Mouse (Mus musculus): ENCODE data around the gene Hoxa11. TPM values are rescaled to one million over a fixed set of nuclear protein-coding genes. Genes with fewer than 3 reads are reported as not detected.

Hoxa11 gene
- polyA plus RNA-seq, 1 experiment from 2014 or later = not detected

GRCm38 (mm10) chr6:52242801-52243332 is 2.7 kb downstream of the Hoxa11 start:
- Histone ChIP-seq H3K36me3 (no peaks in the 10 kb centered on the region), H3K4me2 (replicated peaks) (no peak overlapping the region), H3K9ac (replicated peaks) (no peak overlapping the region), H3K4me3 (no peak overlapping the region), H3K27ac (replicated peaks) (no peak overlapping the region), H3K27me3 (peaks cover 92% of the 10 kb centered on the region), H3K4me1 (peaks cover 8% of the 10 kb centered on the region; the same call in 1 of the 2 replicates), H3K9me3 (no peaks in the 10 kb centered on the region)
- ATAC-seq (ENCODE audit: low FRiP score, low read depth) = no peak
- 4% methylated on average over 4 of the region's 4 CpGs for WGBS

- Histone ChIP-seq H3K36me3 (no peaks in the 10 kb centered on the region), H3K27ac (replicated peaks) (no peak overlapping the region), H3K9me3 (no peaks in the 10 kb centered on the region), H3K9ac (replicated peaks) (no peak overlapping the region), H3K4me3 (no peak overlapping the region), H3K4me1 (peaks cover 5% of the 10 kb centered on the region; the same call in 1 of the 2 replicates), H3K4me2 (replicated peaks) (no peak overlapping the region), H3K27me3 (peaks cover 94% of the 10 kb centered on the region)
- 4% methylated on average over 9 of the region's 9 CpGs for WGBS
- no peak for ATAC-seq (ENCODE audit: low FRiP score, low read depth)
Measured at GRCm38 (mm10) chr6:52241001-52241621, 4.5 kb downstream of the Hoxa11 start.

DNA sequence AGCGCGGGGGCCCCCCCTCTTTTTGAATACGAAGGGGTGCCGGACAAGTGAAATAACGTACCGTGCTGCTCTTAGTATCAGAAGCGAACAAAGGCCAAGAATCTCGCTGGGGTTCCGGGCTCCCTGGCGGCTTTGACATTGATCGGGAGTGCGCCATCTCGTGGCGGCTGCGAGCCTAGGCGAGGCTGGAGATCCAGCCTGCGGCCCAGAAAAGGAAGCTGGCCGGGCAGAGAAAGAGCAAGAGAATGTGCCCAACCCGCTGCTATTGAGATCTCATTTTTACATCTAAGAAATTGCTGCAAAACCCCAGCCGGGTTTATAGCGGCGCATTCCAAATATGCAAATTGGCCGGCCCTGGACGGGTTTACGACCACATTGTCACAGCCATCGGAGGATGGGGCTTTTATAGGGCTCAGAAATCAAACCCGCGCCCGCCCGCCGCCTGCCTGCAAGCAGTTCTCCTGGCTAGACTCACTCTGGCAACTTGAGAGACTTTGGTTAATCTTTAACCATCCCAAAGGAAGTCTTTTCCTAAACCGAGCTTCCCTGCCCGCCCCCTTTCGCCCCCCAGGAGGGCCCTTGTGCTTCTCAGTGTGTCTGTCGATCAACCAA is 5.1 kb downstream of the Hoxa11 start, which contains the start of gene Hoxa10:
Gene Hoxa10 (minus strand): TSS at position 466 of the 612 bp plus-strand sequence.
- Histone ChIP-seq H3K4me2 (replicated peaks) (peak within 1 kb of the TSS; percentile 27), H3K9me3 (no peaks in the 10 kb centered on the region), H3K4me3 (0 out of 2 replicates have a peak within 1 kb of the TSS, but pooled peaks have one; percentile 1), H3K4me1 (peaks cover 3% of the 10 kb centered on the region; the same call in 1 of the 2 replicates), H3K9ac (replicated peaks) (no peak within 1 kb of the TSS), H3K27ac (replicated peaks) (no peak within 1 kb of the TSS), H3K27me3 (peaks cover 94% of the 10 kb centered on the region), H3K36me3 (no peaks in the 10 kb centered on the region)
- ATAC-seq (ENCODE audit: low FRiP score, low read depth) = no peak
- WGBS = 1% methylated on average over 35 of the region's 35 CpGs

- no peaks in the 10 kb centered on the region for H3K36me3 ChIP-seq
- H3K4me1 ChIP-seq = peaks cover 3% of the 10 kb centered on the region; the same call in 1 of the 2 replicates
- no peaks in the 10 kb centered on the region for H3K9me3 ChIP-seq
- no peak for ATAC-seq (ENCODE audit: low FRiP score, low read depth)
- peak overlapping the region; percentile 27 for H3K4me2 ChIP-seq (replicated peaks)
- 0 out of 2 replicates have a peak overlapping the region, but pooled peaks have one; percentile 1 for H3K4me3 ChIP-seq
- H3K27me3 ChIP-seq = peaks cover 94% of the 10 kb centered on the region
- no peak overlapping the region for H3K27ac ChIP-seq (replicated peaks)
- under 1% methylated on average over 30 of the region's 30 CpGs for WGBS
- no peak overlapping the region for H3K9ac ChIP-seq (replicated peaks)
Measured at GRCm38 (mm10) chr6:52239625-52240388, 5.8 kb downstream of the Hoxa11 start.

DNA sequence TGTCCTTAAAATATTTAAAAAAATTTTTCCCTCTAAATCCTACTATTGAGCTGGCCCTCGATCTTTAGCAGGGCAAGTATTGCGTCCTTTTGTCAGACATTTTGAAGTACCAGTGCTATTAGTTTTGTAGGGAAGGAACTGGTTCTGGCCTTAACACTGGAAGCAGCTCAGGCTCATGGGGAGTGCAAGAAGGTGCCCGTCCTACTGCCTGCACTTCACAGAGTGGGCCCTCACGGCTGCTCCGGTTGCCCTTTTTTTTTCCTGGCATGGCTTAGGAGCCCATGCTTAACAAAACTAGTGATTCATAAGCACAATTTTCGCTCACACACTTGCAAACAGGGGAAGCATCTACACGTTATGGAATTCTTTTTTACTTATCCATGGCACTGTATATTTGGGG is 6.6 kb downstream of the Hoxa11 start:
- H3K4me3 ChIP-seq = no peak overlapping the region
- 2% methylated on average over 7 of the region's 7 CpGs for WGBS
- no peak overlapping the region for H3K4me2 ChIP-seq (replicated peaks)
- H3K36me3 ChIP-seq = no peaks in the 10 kb centered on the region
- no peak overlapping the region for H3K27ac ChIP-seq (replicated peaks)
- peaks cover 94% of the 10 kb centered on the region for H3K27me3 ChIP-seq
- H3K9ac ChIP-seq (replicated peaks) = no peak overlapping the region
- peaks cover 3% of the 10 kb centered on the region; the same call in 1 of the 2 replicates for H3K4me1 ChIP-seq
- H3K9me3 ChIP-seq = no peaks in the 10 kb centered on the region
- no peak for ATAC-seq (ENCODE audit: low FRiP score, low read depth)

DNA sequence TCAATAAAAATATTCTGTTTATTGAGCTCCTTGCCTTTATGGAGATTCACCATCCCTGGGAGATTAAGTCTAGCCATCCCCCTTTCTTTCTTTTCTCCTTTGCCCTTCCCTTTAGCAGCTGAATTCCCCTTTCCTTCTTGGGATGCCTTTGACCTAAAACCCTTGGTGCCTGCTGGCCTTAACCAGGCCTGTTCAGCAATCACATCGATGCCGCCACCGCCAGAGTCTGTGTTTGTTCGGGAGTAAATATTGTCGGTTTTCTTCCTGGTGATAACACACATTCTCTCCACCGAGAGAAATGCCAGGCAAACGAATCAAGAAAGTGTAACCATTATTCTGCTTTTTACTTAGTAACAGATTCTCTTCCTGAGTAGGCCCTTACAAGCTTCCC is 7.5 kb downstream of the Hoxa11 start:
- Histone ChIP-seq H3K9me3 (no peaks in the 10 kb centered on the region), H3K27ac (replicated peaks) (no peak overlapping the region), H3K4me1 (peaks cover 3% of the 10 kb centered on the region; the same call in 1 of the 2 replicates), H3K27me3 (peaks cover 94% of the 10 kb centered on the region), H3K36me3 (no peaks in the 10 kb centered on the region), H3K4me3 (no peak overlapping the region), H3K4me2 (replicated peaks) (no peak overlapping the region), H3K9ac (replicated peaks) (no peak overlapping the region)
- ATAC-seq (ENCODE audit: low FRiP score, low read depth) = no peak
- under 1% methylated on average over 7 of the region's 7 CpGs for WGBS

DNA sequence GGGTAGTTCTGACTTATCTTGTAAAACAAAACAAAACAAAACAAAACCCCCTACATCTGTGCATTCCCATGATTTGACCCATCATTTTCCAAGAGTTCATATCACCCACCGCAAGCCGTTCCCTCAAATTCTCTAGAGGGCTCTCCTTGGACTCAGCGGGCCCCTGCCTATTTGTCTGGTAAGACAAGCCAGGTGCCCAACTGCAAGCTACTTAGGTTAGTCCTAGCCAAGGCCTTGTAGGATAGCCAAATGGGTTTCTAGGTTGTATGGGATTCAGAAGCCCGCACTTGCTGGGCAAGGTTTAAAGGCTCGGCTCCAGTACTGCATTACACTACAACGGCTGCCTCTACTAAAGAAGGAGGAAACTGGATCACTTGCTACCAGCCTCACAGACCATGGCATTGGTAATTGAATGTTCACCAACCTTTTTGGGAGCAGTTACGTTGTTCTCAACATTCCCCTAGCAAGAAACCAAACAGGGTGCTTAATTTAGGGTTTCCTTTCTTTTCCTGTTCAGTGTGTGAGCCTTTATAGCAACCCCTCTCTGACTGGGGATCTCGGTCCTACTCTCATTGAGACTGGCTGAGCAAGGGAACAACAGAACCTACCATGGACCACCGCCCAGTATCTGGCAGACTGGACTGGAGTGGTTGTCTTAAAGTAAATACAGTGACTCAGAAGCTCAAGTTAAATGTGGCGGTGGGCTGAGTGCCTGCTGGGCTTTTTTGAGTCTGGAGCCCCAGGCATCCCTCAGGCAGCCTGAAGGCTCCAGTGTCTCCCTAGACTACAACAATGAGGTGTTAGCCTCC is 8.1 kb downstream of the Hoxa11 start:
- Histone ChIP-seq H3K4me1 (peaks cover 3% of the 10 kb centered on the region; the same call in 1 of the 2 replicates), H3K27me3 (peaks cover 94% of the 10 kb centered on the region), H3K27ac (replicated peaks) (no peak overlapping the region), H3K9me3 (no peaks in the 10 kb centered on the region), H3K9ac (replicated peaks) (no peak overlapping the region), H3K36me3 (no peaks in the 10 kb centered on the region), H3K4me3 (no peak overlapping the region), H3K4me2 (replicated peaks) (no peak overlapping the region)
- WGBS = 10% methylated on average over 10 of the region's 10 CpGs
- no peak for ATAC-seq (ENCODE audit: low FRiP score, low read depth)

DNA sequence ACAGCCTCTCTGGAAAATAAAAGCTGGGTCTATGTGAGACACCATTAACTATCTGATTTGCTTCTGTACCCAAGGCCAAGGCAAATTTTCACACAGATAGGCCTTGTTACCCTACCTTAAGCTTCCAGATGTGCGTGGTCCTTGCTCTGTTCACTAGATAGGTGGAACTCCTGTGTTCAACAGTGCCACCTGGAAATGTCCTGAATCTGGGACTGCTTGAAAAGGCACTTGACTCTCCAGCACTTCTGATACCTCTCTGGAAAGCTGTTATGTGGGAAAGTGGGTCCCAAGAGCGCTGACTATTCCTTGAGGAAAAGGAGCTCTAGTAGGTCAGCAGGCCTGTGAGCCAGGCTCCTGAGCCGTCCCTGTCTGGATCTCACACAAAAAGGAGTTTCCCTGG is 8.8 kb downstream of the Hoxa11 start:
- no peaks in the 10 kb centered on the region for H3K36me3 ChIP-seq
- WGBS = 3% methylated on average over 3 of the region's 3 CpGs
- H3K9me3 ChIP-seq = no peaks in the 10 kb centered on the region
- H3K4me2 ChIP-seq (replicated peaks) = no peak overlapping the region
- H3K9ac ChIP-seq (replicated peaks) = no peak overlapping the region
- H3K27ac ChIP-seq (replicated peaks) = no peak overlapping the region
- peaks cover 3% of the 10 kb centered on the region; the same call in 1 of the 2 replicates for H3K4me1 ChIP-seq
- no peak for ATAC-seq (ENCODE audit: low FRiP score, low read depth)
- no peak overlapping the region for H3K4me3 ChIP-seq
- peaks cover 94% of the 10 kb centered on the region for H3K27me3 ChIP-seq

DNA sequence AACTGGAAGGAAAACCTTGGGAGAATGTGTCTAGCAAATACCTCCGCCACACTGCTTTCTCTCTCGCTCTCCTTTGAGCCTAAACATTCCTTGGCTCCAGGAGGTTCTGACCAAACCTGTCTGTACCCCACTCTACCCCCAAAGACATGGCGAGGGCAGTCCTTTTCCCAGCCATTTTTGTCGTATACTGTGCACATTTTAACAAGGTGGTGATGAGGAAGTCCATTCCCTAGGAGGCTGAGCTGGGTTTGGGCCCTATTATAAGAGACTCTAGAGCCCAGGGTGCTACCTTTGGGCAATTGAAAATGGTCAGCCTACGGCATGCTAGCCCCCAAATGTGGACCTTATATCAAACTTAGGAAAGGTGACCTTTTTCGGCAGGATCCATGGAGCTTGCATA is 9.7 kb downstream of the Hoxa11 start:
- H3K27ac ChIP-seq (replicated peaks) = no peak overlapping the region
- peaks cover 3% of the 10 kb centered on the region; the same call in 1 of the 2 replicates for H3K4me1 ChIP-seq
- 20% methylated on average over 6 of the region's 6 CpGs for WGBS
- H3K4me2 ChIP-seq (replicated peaks) = no peak overlapping the region
- H3K9ac ChIP-seq (replicated peaks) = no peak overlapping the region
- no peak for ATAC-seq (ENCODE audit: low FRiP score, low read depth)
- H3K4me3 ChIP-seq = no peak overlapping the region
- no peaks in the 10 kb centered on the region for H3K9me3 ChIP-seq
- no peaks in the 10 kb centered on the region for H3K36me3 ChIP-seq
- peaks cover 89% of the 10 kb centered on the region for H3K27me3 ChIP-seq

DNA sequence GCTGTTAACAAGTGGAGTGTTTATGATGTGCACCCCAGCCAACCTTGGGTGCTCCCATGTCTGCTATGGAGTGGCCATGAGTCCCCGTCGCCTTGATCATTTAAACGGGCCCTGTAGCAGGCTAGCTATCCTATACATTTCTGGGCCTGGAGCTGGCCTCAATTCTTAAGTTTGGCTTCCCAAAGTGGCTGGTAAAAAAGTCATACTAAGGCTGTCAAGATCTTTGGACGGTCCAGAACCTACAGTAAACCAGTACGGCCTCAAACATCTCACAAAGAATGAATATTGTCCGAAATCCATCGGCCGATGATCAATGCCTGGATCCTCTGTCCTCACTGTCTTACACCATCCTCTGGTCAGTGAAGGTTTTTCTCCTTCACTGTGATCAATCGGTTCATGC is 10.3 kb downstream of the Hoxa11 start:
- Histone ChIP-seq H3K9me3 (no peaks in the 10 kb centered on the region), H3K36me3 (no peaks in the 10 kb centered on the region), H3K27ac (replicated peaks) (no peak overlapping the region), H3K27me3 (peaks cover 89% of the 10 kb centered on the region), H3K4me3 (no peak overlapping the region), H3K9ac (replicated peaks) (no peak overlapping the region), H3K4me1 (peaks cover 2% of the 10 kb centered on the region; the same call in 1 of the 2 replicates), H3K4me2 (replicated peaks) (no peak overlapping the region)
- no peak for ATAC-seq (ENCODE audit: low FRiP score, low read depth)
- 24% methylated on average over 9 of the region's 9 CpGs for WGBS

DNA sequence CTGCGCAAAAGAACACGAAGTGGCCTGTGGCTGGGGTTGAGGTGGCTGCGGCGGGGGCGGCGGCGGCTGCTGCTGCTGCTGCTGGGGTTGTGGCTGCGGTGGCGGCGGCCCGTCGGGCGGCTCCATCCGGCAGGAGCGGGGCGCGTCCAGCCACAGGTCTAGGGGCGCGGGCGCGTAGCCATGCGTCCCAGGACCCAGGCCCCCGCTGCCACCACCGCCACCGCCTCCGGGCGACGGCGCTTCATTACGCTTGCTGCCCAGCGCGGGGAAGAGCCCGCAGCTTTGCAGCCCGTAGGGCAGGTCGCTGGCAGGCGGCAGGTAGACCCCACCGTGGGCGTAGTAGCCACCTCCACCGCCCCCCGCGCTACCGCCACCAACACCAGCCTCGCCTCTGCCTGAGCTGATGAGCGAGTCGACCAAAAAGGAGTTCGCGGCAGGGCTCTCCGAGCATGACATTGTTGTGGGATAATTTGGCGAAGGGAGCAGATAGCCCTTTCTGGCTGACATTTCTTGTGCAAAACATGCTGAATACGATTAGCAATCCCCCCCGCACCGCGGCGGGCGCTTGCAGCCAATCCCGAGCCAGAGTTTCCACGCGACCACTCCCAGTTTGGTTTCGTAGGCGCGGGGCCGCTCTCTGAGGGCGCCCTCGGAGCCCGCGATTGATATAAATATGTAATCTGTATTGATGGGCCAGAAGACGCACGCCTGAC is 11.0 kb downstream of the Hoxa11 start:
- Histone ChIP-seq H3K4me1 (no peaks in the 10 kb centered on the region), H3K9ac (replicated peaks) (no peak overlapping the region)
- 2% methylated on average over 68 of the region's 68 CpGs for WGBS

More for the DNA sequence above, 11.0 kb downstream of the Hoxa11 start:
- H3K36me3 ChIP-seq = no peaks in the 10 kb centered on the region
- H3K4me2 ChIP-seq (replicated peaks) = no peak overlapping the region
- peaks cover 89% of the 10 kb centered on the region for H3K27me3 ChIP-seq
- no peak for ATAC-seq (ENCODE audit: low FRiP score, low read depth)
- no peaks in the 10 kb centered on the region for H3K9me3 ChIP-seq
- no peak overlapping the region for H3K4me3 ChIP-seq
- H3K27ac ChIP-seq (replicated peaks) = no peak overlapping the region

Data from midbrain, embryonic 12.5 days (tissue).